Mouse (Mus musculus) ovary, postnatal 14 days (tissue): ENCODE measurements at regions not wholly inside any gene's neighbourhood (a gene's known extent, or its start where the extent isn't known, plus 50 kb on each side); places are given as distances from the start of the nearest gene placed in this dataset.

Experiments
- DNase-seq: peaks from one replicate; pipeline ENCODE4 v3.0.0; 2022; ENCODE audit warnings: low spot score

- no peak for DNase-seq
Observed at GRCm38 (mm10) chr12:10256385-10256784, 113.4 kb upstream of the Nt5c1b start.

GRCm38 (mm10) chr12:10266201-10266600 is 103.6 kb upstream of the Nt5c1b start:
- DNase-seq = no peak

GRCm38 (mm10) chr12:10272038-10272437 is 97.7 kb upstream of the Nt5c1b start:
- no peak for DNase-seq

- no peak for DNase-seq
Observed at GRCm38 (mm10) chr12:10275226-10275625, 94.5 kb upstream of the Nt5c1b start.

- DNase-seq = no peak
Observed at GRCm38 (mm10) chr12:10292646-10293045, 77.1 kb upstream of the Nt5c1b start.

- DNase-seq = no peak
Observed at GRCm38 (mm10) chr12:10305970-10306369, 63.8 kb upstream of the Nt5c1b start.
